Mouse (Mus musculus) mesoderm, embryonic 11.5 days (tissue): ENCODE measurements around the gene Pxmp4.

Experiments used
- DNase-seq: peaks from one replicate; pipeline ENCODE4 v3.0.0-alpha.2; 2012; ENCODE audit warnings: low read depth, low spot score

The Pxmp4 gene

GRCm38 (mm10) chr2:154613118-154614115 is 9.9 kb upstream of the Pxmp4 start, which contains the start of the genes Zfp341 and 4930519P11Rik:
TSS of gene Zfp341 (plus strand) at chr2:154613297.
TSS of gene 4930519P11Rik (minus strand) at chr2:154613437.
- DNase-seq = peak; percentile 93

DNA sequence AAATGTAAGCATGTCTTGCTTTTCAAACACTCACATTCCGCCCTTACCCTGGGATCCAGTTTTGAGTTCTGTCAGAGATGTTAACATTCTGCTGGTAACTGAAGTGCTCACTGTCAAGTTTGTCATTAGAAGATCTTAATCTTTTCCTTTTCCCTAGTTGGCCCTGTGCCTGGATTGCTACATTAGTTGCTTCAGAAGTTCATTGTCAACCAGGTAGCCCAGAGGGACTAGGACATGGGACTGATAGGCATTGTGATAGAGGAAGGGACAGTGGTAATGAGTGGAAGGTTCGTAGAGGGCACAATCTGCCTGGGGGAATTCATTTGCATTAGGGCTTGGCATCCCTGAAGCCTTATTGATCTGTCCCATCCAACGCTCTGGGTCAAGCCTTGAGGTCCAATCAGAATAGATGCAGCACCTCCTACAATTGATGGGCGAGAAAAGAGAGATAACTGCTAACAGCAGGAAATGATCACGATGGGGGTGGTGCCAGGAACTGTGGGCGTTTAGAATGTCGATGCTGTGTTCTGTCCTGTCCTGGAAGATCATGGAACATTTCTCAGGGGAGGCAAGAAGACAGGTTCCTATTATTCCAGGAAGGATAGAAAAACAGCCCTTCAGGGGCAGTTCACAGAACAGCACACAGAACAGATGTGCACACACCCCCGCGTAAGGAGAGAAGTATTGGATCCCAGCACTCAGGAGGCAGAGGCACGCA is 5.7 kb upstream of the Pxmp4 start:
- no peak for DNase-seq

DNA sequence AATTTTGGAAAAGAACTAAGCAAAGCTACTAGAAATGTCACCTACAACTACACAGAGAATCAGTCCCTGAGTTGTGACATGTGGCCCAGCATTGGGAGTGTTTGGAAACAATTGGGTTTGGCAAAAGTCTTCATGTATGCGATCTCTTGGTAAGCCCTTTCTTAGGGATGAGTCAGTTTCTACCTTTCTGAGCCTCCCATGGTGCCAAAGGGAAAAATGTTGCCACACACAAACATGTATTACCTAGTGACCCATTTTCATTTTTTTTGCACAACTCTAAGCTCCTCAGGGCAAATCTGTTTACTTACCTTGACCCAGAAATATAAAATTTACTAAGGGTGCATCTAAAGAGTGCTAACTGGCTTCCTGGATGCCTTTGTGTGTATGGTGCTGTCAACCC is 3.5 kb upstream of the Pxmp4 start:
- DNase-seq = no peak

DNA sequence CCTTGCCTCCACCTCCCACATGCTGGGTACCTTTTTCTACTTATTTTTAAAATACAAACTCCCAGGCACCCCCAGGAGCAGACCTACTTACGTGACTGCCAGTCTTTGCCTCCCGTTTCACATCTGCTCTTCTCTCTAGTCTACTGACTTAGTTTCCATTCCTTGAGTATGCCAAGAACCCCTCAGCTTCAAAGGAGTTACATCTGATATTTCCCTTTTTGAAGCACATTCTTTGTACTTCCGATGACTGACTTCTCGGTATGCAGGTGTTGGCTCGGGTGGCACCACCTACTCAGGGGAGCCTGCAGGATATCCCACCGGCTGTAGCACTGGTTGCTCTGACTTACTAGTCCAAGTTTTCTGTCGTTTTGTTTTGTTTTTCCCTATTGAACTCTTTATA is 648 bp upstream of the Pxmp4 start:
- no peak for DNase-seq

DNA sequence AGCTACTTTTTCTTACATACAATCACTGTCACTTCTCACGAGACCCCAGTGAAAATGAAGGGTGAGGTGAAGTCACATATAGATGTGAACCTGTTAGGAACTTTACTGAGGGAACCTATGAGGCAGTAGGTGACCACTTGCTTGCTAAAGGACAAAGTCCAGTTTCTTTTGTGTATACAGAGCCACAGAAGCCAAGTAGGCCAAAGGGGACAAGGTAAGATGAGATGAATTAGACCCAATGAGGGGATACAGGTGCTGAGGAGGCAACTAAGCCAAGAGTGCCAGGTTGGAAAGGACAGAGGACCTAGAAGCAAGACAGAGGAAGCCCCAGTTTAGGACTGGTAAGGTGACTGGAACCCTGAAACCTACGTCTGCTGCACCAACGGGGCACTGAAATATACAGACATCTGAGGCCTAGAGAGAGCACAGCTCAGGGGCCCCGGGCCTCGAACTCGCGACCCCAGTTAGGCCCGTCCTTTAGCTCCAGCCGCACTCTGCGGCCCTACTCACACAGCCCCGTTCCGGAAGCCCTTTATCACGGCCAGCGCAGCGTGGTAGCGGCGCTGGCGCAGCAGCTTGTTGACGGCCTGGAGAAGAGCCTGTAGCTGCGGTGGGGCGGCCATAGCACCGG is 386 bp downstream of the Pxmp4 start:
- DNase-seq = no peak

DNA sequence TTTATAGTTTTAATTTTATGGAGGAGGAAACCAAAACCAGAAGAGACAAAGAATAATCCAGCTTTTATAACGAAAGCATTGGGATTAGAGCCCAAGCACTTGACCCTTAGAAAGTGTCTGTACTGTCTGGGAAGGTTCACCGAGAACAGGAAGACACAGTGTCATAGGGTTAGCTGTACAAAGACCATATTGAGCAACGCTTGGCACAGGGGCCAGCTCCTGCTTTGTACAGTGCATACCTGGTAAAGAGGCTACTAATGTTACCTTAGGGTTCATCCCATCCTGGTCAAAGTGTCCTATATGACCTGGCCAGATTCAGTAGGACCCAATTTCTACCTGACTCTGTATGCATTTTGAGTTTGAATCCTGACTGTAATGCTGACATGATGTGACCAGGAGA is 2.2 kb downstream of the Pxmp4 start:
- DNase-seq = no peak

GRCm38 (mm10) chr2:154600586-154600985 is 2.9 kb downstream of the Pxmp4 start:
- DNase-seq = no peak

GRCm38 (mm10) chr2:154597399-154597798 is 6.1 kb downstream of the Pxmp4 start:
- DNase-seq = no peak

GRCm38 (mm10) chr2:154595775-154596174 is 7.7 kb downstream of the Pxmp4 start:
- DNase-seq = no peak

GRCm38 (mm10) chr2:154593025-154593424 is 10.5 kb downstream of the Pxmp4 start:
- no peak for DNase-seq

DNA sequence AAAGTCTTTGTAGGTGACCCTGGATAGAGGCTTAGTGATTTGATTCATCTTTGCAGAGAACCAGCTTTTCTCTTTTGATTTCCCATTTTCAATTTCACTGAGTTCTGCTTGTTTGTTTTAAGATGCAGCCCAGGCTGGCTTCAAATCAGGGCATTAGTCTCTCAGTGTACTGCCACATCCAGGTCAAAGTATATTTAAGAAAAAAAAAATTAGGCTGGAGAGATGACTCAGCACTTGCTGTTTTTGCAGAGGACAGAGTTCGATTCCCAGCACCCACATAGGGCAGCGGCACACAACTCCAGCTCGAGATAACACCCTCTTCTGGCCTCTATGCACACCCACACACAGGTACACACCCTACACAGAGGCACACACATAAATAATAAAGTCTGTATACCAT is 12.3 kb downstream of the Pxmp4 start:
- no peak for DNase-seq

DNA sequence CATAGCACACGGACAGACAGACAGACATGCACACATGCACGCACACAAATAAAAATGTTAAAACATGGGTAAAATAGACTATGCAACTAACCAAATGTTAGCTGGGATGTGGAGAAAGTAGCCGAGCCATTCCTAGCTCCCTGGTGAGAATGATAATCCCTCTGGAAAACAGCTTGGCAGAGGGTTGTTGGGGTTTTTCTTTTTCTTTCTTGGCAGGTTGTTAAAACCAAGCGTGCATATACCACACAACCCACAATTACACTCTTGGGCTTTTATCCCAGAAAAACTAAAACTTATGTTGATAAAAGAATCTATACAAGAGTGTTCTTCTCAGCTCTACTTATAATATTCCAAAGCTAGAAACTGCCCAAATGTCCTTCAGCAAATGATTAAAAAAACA is 14.5 kb downstream of the Pxmp4 start:
- DNase-seq = no peak

GRCm38 (mm10) chr2:154586405-154586804 is 17.1 kb downstream of the Pxmp4 start:
- DNase-seq = peak; percentile 51

DNA sequence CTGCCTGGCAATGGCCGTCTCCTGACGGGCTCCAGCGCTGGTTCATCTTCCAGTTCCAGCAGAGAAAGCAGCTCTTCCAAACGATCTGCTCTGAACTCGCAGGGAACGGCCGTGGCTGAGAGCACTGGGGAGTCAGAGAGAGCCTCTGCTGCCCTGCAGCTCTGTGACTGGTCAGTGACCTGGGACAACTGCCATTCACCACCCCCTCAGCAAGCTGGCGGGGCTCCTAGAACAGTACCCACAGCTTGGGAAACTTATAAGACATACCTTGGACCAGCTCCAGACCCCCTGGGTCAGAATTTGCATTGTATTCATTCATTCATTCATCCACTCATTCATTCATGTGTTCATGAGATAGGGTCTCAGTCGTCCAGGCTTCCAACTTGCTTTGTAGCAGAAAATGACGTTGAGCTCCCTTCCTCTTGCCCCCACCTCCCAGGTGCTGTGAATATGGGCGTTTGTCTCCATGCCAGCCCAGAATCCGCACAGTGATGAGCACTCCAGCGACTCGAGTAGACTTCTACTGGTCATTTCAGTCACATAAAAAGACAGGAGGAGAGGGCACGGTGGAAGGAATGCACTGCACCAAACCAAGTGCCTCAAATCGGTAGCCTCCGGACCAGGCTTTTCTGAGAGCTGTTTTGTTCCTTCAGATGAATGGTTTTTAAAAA is 18.4 kb downstream of the Pxmp4 start:
- no peak for DNase-seq

- no peak for DNase-seq
Measured at GRCm38 (mm10) chr2:154583906-154584872, 19.3 kb downstream of the Pxmp4 start.

DNA sequence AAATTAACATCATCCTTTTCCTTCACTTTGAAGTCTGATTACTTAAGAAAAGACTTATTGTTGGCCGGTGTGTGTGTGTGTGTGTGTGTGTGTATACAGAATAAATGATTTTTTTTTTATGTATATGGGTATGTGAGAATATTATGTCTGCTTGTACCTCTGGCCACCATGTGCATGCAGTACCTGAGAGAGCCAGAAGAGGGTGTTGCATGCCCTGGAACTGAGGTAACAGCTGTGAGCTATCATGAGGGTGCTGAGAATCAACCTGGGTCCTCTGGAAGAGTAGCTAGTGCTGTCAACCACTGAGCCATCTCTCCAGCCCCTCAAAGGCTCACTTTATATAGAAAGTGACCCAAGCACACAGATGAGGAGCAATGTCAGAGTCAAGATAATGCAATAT is 22.1 kb downstream of the Pxmp4 start:
- no peak for DNase-seq

GRCm38 (mm10) chr2:154580586-154580985 is 22.9 kb downstream of the Pxmp4 start:
- no peak for DNase-seq

- no peak for DNase-seq
Measured at GRCm38 (mm10) chr2:154577744-154578067, 25.8 kb downstream of the Pxmp4 start.

DNA sequence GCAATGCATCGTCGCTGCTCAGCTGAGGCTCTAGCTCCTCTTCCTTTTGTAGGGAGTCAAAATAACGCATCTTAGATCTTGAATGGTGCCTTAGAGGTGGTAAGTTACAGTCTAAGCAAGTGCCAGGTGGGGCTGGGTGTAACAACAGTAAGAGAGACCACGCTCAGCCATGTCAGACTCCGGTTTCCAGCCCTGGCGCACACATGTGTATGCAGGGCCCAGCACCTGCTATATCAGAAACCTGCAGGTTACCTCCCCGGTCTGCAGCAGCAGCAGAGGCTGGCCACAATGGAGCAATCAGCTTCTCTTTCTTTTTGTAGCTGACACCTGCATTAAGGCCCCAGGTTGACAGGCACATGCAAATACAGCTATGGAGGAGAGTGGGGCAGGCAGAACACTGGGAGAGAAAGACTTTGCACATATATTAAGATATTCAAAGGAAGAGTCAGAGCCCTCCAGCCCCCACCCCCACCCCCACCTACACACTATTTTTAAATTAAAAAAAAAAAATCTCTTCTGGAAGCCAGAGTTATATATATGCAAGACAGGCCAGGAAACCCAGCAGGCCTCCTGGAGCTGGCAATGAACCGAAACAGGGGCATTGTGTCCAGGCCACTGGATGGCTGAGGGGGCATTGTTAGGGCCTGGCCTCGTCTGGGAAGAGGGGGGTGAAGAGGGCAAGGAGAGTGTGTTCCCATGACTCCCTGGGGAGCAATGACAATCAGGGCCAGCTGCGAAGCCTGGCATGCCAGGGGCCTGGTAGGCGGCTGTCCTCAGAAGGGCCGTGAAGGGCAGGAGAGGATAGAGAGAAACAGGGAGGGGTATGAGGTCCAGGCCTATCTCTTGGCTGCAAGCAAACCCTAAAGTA is 26.4 kb downstream of the Pxmp4 start:
- peak; percentile 79 for DNase-seq

GRCm38 (mm10) chr2:154574271-154574670 is 29.2 kb downstream of the Pxmp4 start:
- no peak for DNase-seq
